Mouse (Mus musculus) forebrain, embryonic 13.5 days (tissue): ENCODE measurements around the gene Klhdc7b. TPM values are rescaled to one million over a fixed set of nuclear protein-coding genes. Genes with fewer than 3 reads are reported as not detected.
A peak's percentile ranks its signal among the peaks of the same experiment; 100 is the strongest.

Experiments
- ATAC-seq: fragments of 200-750 bp; cut with Nextera tagmentation; 2 replicates; pipeline ENCODE4 v1.8.0; 2017
- H3K27ac ChIP-seq: fragments of 300-500 bp; sonication (generic); 2 replicates; pipeline ENCODE4 v1.5.1; 2015; ENCODE audit warnings: inconsistent platforms, mild to moderate bottlenecking, moderate library complexity
- H3K27me3 ChIP-seq: fragments of 300-500 bp; sonication (generic); 2 replicates; pipeline ENCODE4 v1.6.1; 2015; ENCODE audit warnings: mild to moderate bottlenecking, inconsistent platforms
- H3K36me3 ChIP-seq: fragments of 300-500 bp; sonication (generic); 2 replicates; pipeline ENCODE4 v1.6.1; 2015; ENCODE audit warnings: mild to moderate bottlenecking, inconsistent platforms; ENCODE audit not compliant: poor library complexity, severe bottlenecking
- H3K4me1 ChIP-seq: fragments of 300-500 bp; sonication (generic); 2 replicates; pipeline ENCODE4 v1.6.1; 2015; ENCODE audit warnings: inconsistent platforms
- H3K4me2 ChIP-seq: fragments of 300-500 bp; sonication (generic); 2 replicates; pipeline ENCODE4 v1.6.1; 2015; ENCODE audit warnings: inconsistent platforms, mild to moderate bottlenecking, moderate library complexity
- H3K4me3 ChIP-seq: fragments of 300-500 bp; sonication (generic); 2 replicates; pipeline ENCODE4 v1.5.1; 2015; ENCODE audit warnings: mild to moderate bottlenecking, inconsistent platforms
- H3K9ac ChIP-seq: fragments of 300-500 bp; sonication (generic); 2 replicates; pipeline ENCODE4 v1.6.1; 2015; ENCODE audit warnings: mild to moderate bottlenecking, inconsistent platforms
- H3K9me3 ChIP-seq: fragments of 300-500 bp; sonication (generic); replicated peaks from 2 replicates; pipeline ENCODE4 v1.6.1; 2016; ENCODE audit warnings: inconsistent platforms
- WGBS: fragments of 180-500 bp; shearing (Covaris S2); methylation state at CpG from one replicate; pipeline ENCODE4 v1.1.7; 2015; 5-methylcytosine and 5-hydroxymethylcytosine counted together
- polyA plus RNA-seq: library from polyadenylated mRNA; unstranded; fragments of >200 nt; fragmentation: Nextera tagmentation; extraction: Ambion mirVana; gene quantifications from 2 replicates; pipeline ENCODE4 v1.2.1, GENCODE M21; 2015

The Klhdc7b gene
- polyA plus RNA-seq, 1 experiment from 2014 or later: not detected

GRCm38 (mm10) chr15:89376040-89376439 is 8.7 kb upstream of the Klhdc7b start:
- 85% methylated on average over 7 of the region's 7 CpGs for WGBS
- no peak for ATAC-seq
- H3K4me3 ChIP-seq: no peak overlapping the region
- H3K4me2 ChIP-seq: no peak overlapping the region
- no peak overlapping the region for H3K9ac ChIP-seq
- peaks cover 18% of the 10 kb centered on the region for H3K36me3 ChIP-seq
- H3K27ac ChIP-seq: no peak overlapping the region
- peaks cover 55% of the 10 kb centered on the region for H3K27me3 ChIP-seq
- H3K9me3 ChIP-seq: no peaks in the 10 kb centered on the region
- peaks cover 31% of the 10 kb centered on the region for H3K4me1 ChIP-seq

DNA sequence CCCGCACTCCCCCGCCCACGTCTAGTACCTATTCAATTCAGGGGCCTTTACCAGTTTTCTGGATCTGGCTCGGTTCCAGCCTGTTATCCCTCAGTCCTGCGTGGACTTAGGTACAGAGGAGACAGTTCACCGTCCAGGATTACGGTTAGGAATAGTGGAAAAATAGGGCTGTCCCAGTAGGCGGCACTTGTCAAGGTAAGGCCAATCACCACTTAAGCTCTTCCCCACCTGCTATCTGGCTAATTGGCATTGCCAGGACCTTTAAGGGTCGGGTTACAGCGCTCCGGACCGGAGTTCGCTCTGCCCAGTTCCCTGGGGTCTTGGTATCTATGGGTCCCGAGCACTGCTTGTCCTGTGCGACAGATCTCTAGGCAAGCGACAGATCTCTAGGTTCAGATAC is 7.8 kb upstream of the Klhdc7b start, which contains the start of gene Tymp:
TSS of gene Tymp (minus strand) at position 83 of the 400 bp plus-strand sequence.
- Histone ChIP-seq H3K4me3 (no peak within 1 kb of the TSS), H3K9ac (no peak within 1 kb of the TSS), H3K9me3 (no peaks in the 10 kb centered on the region), H3K4me1 (peaks cover 31% of the 10 kb centered on the region), H3K27ac (no peak within 1 kb of the TSS), H3K27me3 (peaks cover 60% of the 10 kb centered on the region), H3K4me2 (peak within 1 kb of the TSS; percentile 14; the same call in 1 of the 2 replicates), H3K36me3 (peaks cover 9% of the 10 kb centered on the region)
- whole genome bisulfite sequencing: 15% methylated on average over 16 of the region's 16 CpGs
- ATAC-seq: no peak

DNA sequence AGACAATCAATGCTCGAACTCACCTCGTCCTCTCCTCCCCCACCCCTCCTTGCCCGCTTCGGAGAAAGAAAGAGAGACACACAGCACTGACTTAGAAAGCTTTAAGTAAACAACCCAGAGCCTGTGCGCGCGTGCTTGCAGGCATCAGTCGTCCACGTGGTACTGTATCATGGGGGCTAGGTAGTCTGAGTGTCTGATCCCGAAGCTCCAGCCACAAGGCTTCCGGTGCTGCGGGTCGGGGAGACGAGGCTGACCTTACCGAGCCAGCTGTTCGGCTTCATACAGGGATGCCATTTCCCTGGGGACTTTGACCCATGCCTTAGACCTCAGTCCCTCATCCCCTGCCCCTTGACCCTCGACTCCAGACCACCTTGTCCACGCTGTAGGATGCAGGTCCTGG is 7.4 kb upstream of the Klhdc7b start:
- Histone ChIP-seq H3K27me3 (peaks cover 60% of the 10 kb centered on the region), H3K36me3 (peaks cover 5% of the 10 kb centered on the region), H3K4me2 (peak overlapping the region; percentile 14; the same call in 1 of the 2 replicates), H3K4me1 (peaks cover 31% of the 10 kb centered on the region), H3K27ac (no peak overlapping the region), H3K9me3 (no peaks in the 10 kb centered on the region), H3K4me3 (no peak overlapping the region), H3K9ac (no peak overlapping the region)
- 8% methylated on average over 18 of the region's 18 CpGs for WGBS
- no peak for ATAC-seq

- no peak for ATAC-seq
- Histone ChIP-seq H3K4me1 (peaks cover 22% of the 10 kb centered on the region), H3K27me3 (peaks cover 64% of the 10 kb centered on the region), H3K36me3 (no peaks in the 10 kb centered on the region), H3K4me2 (peak overlapping the region; percentile 65), H3K27ac (no peak overlapping the region), H3K9ac (peak overlapping the region; percentile 55), H3K9me3 (no peaks in the 10 kb centered on the region), H3K4me3 (peak overlapping the region; percentile 38)
- WGBS: 14% methylated on average over 43 of the region's 46 CpGs
These were observed 6.5 kb upstream of the Klhdc7b start for GRCm38 (mm10) chr15:89377938-89378828.

DNA sequence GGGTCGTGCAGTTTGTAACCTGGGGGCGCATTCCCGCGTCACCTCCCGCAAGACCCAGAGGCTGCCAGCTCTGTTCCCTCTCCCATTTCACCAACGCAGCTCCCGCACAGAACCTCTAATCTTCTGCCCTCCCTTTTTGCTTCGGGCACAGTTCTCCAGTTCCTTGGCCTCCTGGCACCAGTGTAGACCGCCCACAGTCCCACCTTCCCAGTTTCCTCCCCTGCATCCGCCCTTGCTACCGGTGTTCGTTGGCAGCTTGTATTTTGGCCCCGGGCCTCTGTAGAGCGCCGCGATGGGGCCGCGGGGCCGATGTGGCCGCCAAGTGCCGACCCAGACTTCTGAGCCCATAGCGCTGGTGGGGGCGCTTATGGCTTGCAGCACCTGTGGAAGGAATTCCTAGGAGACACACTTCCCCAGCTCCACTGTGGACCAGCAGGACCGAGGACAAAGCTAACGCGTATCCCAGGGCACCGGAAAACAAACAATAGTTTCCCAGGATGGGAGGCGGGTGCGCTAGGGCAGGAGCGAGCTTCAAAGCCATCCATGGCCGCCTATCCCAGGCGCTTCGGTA is 5.8 kb upstream of the Klhdc7b start, which contains the start of gene Odf3b:
TSS of gene Odf3b (minus strand) at position 452 of the 571 bp plus-strand sequence.
- WGBS: under 1% methylated on average over 33 of the region's 33 CpGs

GRCm38 (mm10) chr15:89379429-89379828 is 5.3 kb upstream of the Klhdc7b start:
- 9% methylated on average over 10 of the region's 10 CpGs for WGBS
- Histone ChIP-seq H3K27me3 (peaks cover 67% of the 10 kb centered on the region), H3K9ac (no peak overlapping the region), H3K4me2 (peak overlapping the region; percentile 65), H3K4me3 (peak overlapping the region; percentile 38), H3K9me3 (no peaks in the 10 kb centered on the region), H3K36me3 (no peaks in the 10 kb centered on the region), H3K27ac (no peak overlapping the region), H3K4me1 (peaks cover 16% of the 10 kb centered on the region)
- ATAC-seq: no peak

More for the DNA sequence above, 5.8 kb upstream of the Klhdc7b start, which contains the start of gene Odf3b:
- no peaks in the 10 kb centered on the region for H3K9me3 ChIP-seq
- no peak for ATAC-seq
- peaks cover 20% of the 10 kb centered on the region for H3K4me1 ChIP-seq
- H3K4me2 ChIP-seq: peak within 1 kb of the TSS; percentile 65
- H3K27ac ChIP-seq: no peak within 1 kb of the TSS
- H3K4me3 ChIP-seq: peak within 1 kb of the TSS; percentile 38
- peak within 1 kb of the TSS; percentile 55 for H3K9ac ChIP-seq
- H3K27me3 ChIP-seq: peaks cover 64% of the 10 kb centered on the region
- H3K36me3 ChIP-seq: no peaks in the 10 kb centered on the region

DNA sequence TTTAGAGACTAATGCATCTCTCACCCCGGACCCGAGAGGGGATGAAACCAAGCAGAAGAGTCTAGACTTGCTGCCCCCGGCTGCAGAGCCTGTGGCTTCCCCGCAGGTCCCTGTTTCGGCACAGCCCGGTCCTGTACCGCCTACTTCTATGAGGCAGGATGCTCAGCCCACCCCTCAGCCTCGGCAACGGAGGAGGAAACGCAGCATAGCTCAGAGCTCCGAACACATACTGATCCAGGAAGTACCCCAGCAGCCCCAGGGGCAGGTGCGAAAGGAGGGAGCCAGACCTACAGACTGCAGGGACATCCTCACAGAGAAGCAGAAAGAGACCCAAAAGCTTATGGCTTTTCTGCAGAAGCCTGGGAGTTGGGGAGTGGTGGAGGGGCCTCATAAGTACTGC is 2.4 kb downstream of the Klhdc7b start:
- peaks cover 15% of the 10 kb centered on the region; the same call in 1 of the 2 replicates for H3K27me3 ChIP-seq

GRCm38 (mm10) chr15:89390081-89390480 is 5.4 kb downstream of the Klhdc7b start:
- Histone ChIP-seq H3K4me2 (no peak overlapping the region), H3K27ac (no peak overlapping the region)
- 90% methylated on average over 10 of the region's 10 CpGs for WGBS

More for the DNA sequence above, 2.4 kb downstream of the Klhdc7b start:
- Histone ChIP-seq H3K36me3 (no peaks in the 10 kb centered on the region), H3K4me1 (no peaks in the 10 kb centered on the region), H3K4me3 (no peak overlapping the region), H3K9me3 (no peaks in the 10 kb centered on the region), H3K9ac (no peak overlapping the region), H3K27ac (no peak overlapping the region), H3K4me2 (no peak overlapping the region)
- ATAC-seq: no peak
- 52% methylated on average over 12 of the region's 12 CpGs for WGBS

DNA sequence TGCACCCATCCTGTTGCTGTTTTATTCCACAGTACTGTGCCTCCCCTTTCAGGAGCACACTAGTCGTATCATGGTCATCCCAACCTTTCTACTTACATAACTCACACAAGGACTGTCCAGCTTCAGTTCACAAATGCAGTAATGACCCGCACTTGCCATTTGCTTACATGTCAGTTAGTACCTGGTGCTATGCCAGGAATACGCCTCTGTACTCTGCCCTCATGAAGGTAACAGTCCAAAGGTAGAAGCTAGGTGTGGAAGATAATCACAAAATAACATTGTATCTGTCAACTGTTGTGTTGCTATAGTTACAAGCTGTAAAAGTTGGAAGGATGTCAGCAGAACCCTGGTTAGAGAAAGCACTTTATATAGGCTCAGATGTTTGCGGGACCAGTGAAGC is 12.2 kb downstream of the Klhdc7b start:
- Histone ChIP-seq H3K9me3 (no peaks in the 10 kb centered on the region), H3K4me2 (no peak overlapping the region), H3K4me3 (no peak overlapping the region), H3K9ac (no peak overlapping the region), H3K4me1 (no peaks in the 10 kb centered on the region), H3K27ac (no peak overlapping the region), H3K27me3 (no peaks in the 10 kb centered on the region), H3K36me3 (no peaks in the 10 kb centered on the region)
- 90% methylated on average over 4 of the region's 4 CpGs for WGBS
- ATAC-seq: no peak

More at GRCm38 (mm10) chr15:89390081-89390480, 5.4 kb downstream of the Klhdc7b start:
- H3K4me1 ChIP-seq: no peaks in the 10 kb centered on the region
- no peak for ATAC-seq
- H3K9ac ChIP-seq: no peak overlapping the region
- no peaks in the 10 kb centered on the region for H3K36me3 ChIP-seq
- H3K27me3 ChIP-seq: 0 out of 2 replicates have a peak, but pooled peaks cover 3% of the 10 kb centered on the region
- H3K4me3 ChIP-seq: no peak overlapping the region
- H3K9me3 ChIP-seq: no peaks in the 10 kb centered on the region

- H3K27me3 ChIP-seq: no peaks in the 10 kb centered on the region
- no peak overlapping the region for H3K9ac ChIP-seq
- ATAC-seq: no peak
- WGBS: 54% methylated on average over 2 of the region's 2 CpGs
- no peak overlapping the region for H3K4me3 ChIP-seq
- H3K9me3 ChIP-seq: no peaks in the 10 kb centered on the region
- H3K36me3 ChIP-seq: no peaks in the 10 kb centered on the region
- no peak overlapping the region for H3K27ac ChIP-seq
- H3K4me1 ChIP-seq: no peaks in the 10 kb centered on the region
- H3K4me2 ChIP-seq: no peak overlapping the region
These were observed 13.4 kb downstream of the Klhdc7b start for GRCm38 (mm10) chr15:89398146-89398545.

DNA sequence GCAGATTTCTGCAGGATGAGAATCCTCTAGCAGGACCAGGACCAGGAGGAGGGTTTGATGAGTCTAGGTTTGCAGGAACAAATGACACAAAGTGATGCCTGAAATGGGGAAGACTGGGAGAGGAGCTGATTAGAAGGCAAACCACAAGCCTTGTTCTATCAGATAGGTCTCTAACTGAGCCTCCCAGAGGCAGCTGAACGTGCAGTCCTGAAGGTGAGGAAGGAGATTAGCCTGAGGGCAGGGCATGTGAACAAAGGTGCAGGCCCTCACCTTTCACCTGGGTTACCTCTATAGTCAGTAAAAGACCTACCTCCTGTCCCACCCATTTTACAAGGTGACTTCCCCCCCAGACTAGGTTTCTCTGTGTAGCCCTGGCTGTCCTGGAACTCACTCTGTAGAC is 15.0 kb downstream of the Klhdc7b start:
- H3K4me3 ChIP-seq: no peak overlapping the region
- H3K4me2 ChIP-seq: no peak overlapping the region
- H3K27me3 ChIP-seq: no peaks in the 10 kb centered on the region
- 53% methylated on average over 1 of the region's 1 CpGs for WGBS
- no peak for ATAC-seq
- H3K9me3 ChIP-seq: no peaks in the 10 kb centered on the region
- H3K27ac ChIP-seq: no peak overlapping the region
- H3K9ac ChIP-seq: no peak overlapping the region
- no peaks in the 10 kb centered on the region for H3K4me1 ChIP-seq
- no peaks in the 10 kb centered on the region for H3K36me3 ChIP-seq

GRCm38 (mm10) chr15:89402471-89402870 is 17.8 kb downstream of the Klhdc7b start:
- Histone ChIP-seq H3K27ac (no peak overlapping the region), H3K36me3 (no peaks in the 10 kb centered on the region), H3K9ac (no peak overlapping the region), H3K4me2 (no peak overlapping the region), H3K9me3 (no peaks in the 10 kb centered on the region; the same call in 1 of the 2 replicates), H3K27me3 (no peaks in the 10 kb centered on the region), H3K4me3 (no peak overlapping the region), H3K4me1 (no peaks in the 10 kb centered on the region)
- WGBS: 84% methylated on average over 1 of the region's 1 CpGs
- ATAC-seq: no peak
